Mouse (Mus musculus) liver, embryonic 14.5 days (tissue): ENCODE measurements around the gene Gprasp2. TPM values are rescaled to one million over a fixed set of nuclear protein-coding genes. Genes with fewer than 3 reads are reported as not detected.
"Not testable (repeated sequence)": the region's sequence is repeated elsewhere in the genome, so short reads cannot be mapped to it uniquely, and the experiment has no call there.

Experiments
- ATAC-seq: fragments of 200-750 bp; cut with Nextera tagmentation; 2 replicates; pipeline ENCODE4 v1.8.0; 2017; ENCODE audit warnings: moderate number of reproducible peaks, mild to moderate bottlenecking, moderate library complexity; ENCODE audit not compliant: insufficient read depth
- DNase-seq, 3 experiments: peaks; one replicate each; pipeline ENCODE4 v3.0.0-alpha.2; 2012 to 2013; ENCODE audit warnings: low read depth in 3 of 3, low spot score in 3 of 3
- H3K27ac ChIP-seq: fragments of 300-500 bp; sonication (generic); 2 replicates; pipeline ENCODE4 v1.5.1; 2014; ENCODE audit warnings: moderate library complexity, mild to moderate bottlenecking, control low read depth, inconsistent platforms
- H3K27me3 ChIP-seq: fragments of 300-500 bp; sonication (generic); 2 replicates; pipeline ENCODE4 v1.6.1; 2014; ENCODE audit warnings: mild to moderate bottlenecking, low read length, moderate library complexity; ENCODE audit not compliant: control insufficient read depth, insufficient read depth
- H3K36me3 ChIP-seq: fragments of 300-500 bp; sonication (generic); replicated peaks from 2 replicates; pipeline ENCODE4 v1.6.1; 2014; ENCODE audit warnings: low read depth; ENCODE audit not compliant: control insufficient read depth, insufficient read depth
- H3K4me1 ChIP-seq, 2 experiments: fragments of 200-500 bp in 1 of 2; fragments of 300-500 bp in 1 of 2; sonication (generic) in 1 of 2; replicated peaks; 2 replicates each; pipeline ENCODE4 v1.6.1; 2012 to 2014; ENCODE audit warnings: antibody characterized with exemption in 1 of 2, inconsistent platforms in 1 of 2, low read length in 1 of 2; ENCODE audit not compliant: control insufficient read depth in 2 of 2, insufficient read depth in 2 of 2
- H3K4me2 ChIP-seq: fragments of 300-500 bp; sonication (generic); 2 replicates; pipeline ENCODE4 v1.6.1; 2014; ENCODE audit warnings: low read depth, mild to moderate bottlenecking, control low read depth, moderate library complexity
- H3K4me3 ChIP-seq, 2 experiments: fragments of 200-500 bp in 1 of 2; fragments of 300-500 bp in 1 of 2; sonication (generic) in 1 of 2; 2 replicates each; pipeline ENCODE4 v1.5.1; 2012 to 2014; ENCODE audit warnings: low read depth in 2 of 2, low read length in 2 of 2, mild to moderate bottlenecking in 2 of 2, control low read depth in 1 of 2, inconsistent platforms in 1 of 2, moderate library complexity in 1 of 2; ENCODE audit not compliant: insufficient read depth in 1 of 2
- H3K9ac ChIP-seq: fragments of 300-500 bp; sonication (generic); replicated peaks from 2 replicates; pipeline ENCODE4 v1.6.1; 2014; ENCODE audit warnings: mild to moderate bottlenecking, control low read depth, moderate library complexity
- H3K9me3 ChIP-seq: fragments of 300-500 bp; sonication (generic); 2 replicates; pipeline ENCODE4 v1.6.1; 2016; ENCODE audit warnings: low read length, mixed read lengths; ENCODE audit not compliant: control insufficient read depth
- CTCF ChIP-seq: IDR thresholded peaks from 2 replicates; pipeline ENCODE4 v1.5.1; 2016; ENCODE audit warnings: antibody characterized with exemption, low read depth, control low read depth
- EP300 ChIP-seq: IDR thresholded peaks from 2 replicates; pipeline ENCODE4 v1.6.1; 2016; ENCODE audit warnings: antibody characterized with exemption, low read depth
- WGBS: fragments of 180-500 bp; shearing (Covaris S2); extraction: QIAGEN DNeasy Blood & Tissue Kit; methylation state at CpG from one replicate; pipeline ENCODE4 v1.1.7; 2014; ENCODE audit not compliant: insufficient replicate concordance; 5-methylcytosine and 5-hydroxymethylcytosine counted together
- polyA plus RNA-seq, 2 experiments: library from polyadenylated mRNA; depleted of rRNA in 1 of 2; stranded (reverse) in 1 of 2; unstranded in 1 of 2; fragments of >200 nt; fragmentation: Nextera tagmentation in 1 of 2; extraction: Ambion mirVana in 1 of 2; gene quantifications; 2 replicates each; pipeline versions ENCODE4 v1.2.1 to v1.2.3; 2012 to 2014

The Gprasp2 gene
- polyA plus RNA-seq, 2 experiments = 0.80 to 1.0 TPM

DNA sequence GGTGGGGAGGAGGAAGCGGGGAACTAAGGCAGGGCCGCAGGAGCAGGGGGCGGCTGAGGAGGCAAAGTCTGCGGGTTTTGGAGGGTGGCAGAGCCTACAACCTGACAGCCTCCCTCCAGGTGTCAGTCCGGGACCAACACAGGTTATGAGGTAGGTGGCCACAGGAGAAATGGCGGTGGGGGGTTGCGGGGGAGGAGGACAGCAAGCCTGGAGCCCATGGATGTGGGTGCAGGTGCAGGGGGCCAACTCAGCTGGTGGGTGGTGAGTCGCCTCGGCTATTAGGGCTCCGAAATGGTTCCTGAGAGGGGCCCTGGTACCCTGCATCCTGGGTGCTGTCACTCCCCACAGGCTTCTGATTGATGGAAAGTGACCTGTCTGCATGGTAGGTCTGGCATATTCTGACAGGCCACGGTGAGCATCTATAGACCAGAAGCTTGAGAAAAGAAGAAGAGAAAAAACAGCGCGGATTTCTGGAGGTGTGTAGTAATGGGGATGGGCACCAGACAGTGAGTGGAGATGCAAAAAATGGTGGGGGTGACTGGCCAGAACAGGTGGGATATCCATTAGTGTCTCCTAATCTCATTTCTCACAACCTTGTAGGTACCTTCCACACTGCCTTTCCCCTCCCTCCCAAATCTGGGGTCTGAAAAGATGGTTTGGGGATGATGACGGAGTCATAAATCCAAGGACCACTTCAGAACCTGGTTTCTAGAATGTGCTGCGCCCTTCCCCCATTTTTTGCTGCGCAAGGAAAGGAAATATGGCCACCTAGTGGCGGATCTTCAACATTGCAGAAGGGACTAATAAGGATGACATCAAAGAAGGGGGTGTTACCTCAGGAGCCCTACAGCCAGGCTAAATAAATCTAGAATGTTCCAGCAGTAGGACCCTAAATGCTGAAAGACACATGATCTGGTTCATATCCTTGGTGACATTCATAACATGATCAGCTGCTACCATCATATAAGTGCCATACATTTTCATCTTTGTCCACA lies 860 bp downstream of the Gprasp2 start:
- 14% methylated on average over 16 of the region's 17 CpGs for WGBS
- not testable (repeated sequence) for H3K9ac ChIP-seq, DNase-seq, H3K27me3 ChIP-seq, H3K4me1 ChIP-seq, H3K9me3 ChIP-seq, H3K27ac ChIP-seq, H3K36me3 ChIP-seq, ATAC-seq
- Histone ChIP-seq H3K4me2 (peak overlapping the region; percentile 44), H3K4me3 (peak overlapping the region; percentile 14 to 34; a peak in 3 of 4 replicates)
- TF ChIP-seq CTCF = peak; percentile 46

DNA sequence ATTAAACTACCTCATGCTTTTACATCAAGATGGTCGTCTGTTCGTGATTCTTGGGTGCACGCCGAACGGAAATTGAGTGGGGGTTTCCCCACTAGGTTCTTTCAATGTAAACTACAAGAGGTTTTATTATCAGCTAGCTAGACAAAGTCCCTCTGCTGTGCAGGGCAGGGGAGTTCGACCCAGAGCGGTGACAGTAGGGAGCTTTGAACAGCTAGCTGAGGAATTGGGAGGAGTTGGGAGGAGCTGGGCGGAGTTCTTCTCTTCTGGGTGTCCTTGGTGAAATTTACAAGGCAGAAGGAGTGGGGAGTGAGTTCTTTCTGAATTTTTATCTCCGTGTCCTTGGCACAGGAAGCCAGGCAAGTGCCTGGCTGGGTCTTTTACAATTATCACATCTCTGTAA lies 28.0 kb downstream of the Gprasp2 start:
- WGBS = 57% methylated on average over 9 of the region's 9 CpGs
- not testable (repeated sequence) for H3K27me3 ChIP-seq, H3K9me3 ChIP-seq, H3K4me1 ChIP-seq, H3K9ac ChIP-seq, ATAC-seq, H3K4me3 ChIP-seq, DNase-seq, H3K4me2 ChIP-seq, H3K27ac ChIP-seq, H3K36me3 ChIP-seq

DNA sequence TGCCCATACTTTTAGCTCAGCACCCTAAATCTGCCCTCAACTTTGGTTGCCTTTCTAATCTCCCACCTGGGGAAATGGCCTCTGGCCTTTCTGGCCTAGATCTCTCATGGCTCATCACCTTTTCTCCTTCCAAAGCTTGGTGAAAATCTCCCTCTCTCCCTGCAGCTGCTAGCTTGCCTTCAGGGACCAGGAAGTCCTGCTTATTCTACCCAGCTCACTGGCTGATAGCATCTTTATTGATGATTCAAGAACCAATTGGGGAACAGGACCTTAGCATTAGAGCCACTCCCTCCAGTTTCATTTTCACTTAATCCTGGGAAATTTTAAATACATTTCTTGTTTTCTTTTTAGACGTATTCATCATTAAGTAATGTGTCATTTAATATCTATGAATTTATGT lies 37.8 kb downstream of the Gprasp2 start:
- no peak for TF ChIP-seq EP300
- TF ChIP-seq CTCF = no peak
- Histone ChIP-seq H3K9me3 (no peaks in the 10 kb centered on the region), H3K9ac (no peak overlapping the region), H3K36me3 (no peaks in the 10 kb centered on the region), H3K4me3 (no peak overlapping the region), H3K4me1 (no peaks in the 10 kb centered on the region), H3K27me3 (no peaks in the 10 kb centered on the region), H3K4me2 (no peak overlapping the region), H3K27ac (no peak overlapping the region)
- DNase-seq = no peak
- ATAC-seq = no peak
- WGBS = 59% methylated on average over 1 of the region's 1 CpGs

DNA sequence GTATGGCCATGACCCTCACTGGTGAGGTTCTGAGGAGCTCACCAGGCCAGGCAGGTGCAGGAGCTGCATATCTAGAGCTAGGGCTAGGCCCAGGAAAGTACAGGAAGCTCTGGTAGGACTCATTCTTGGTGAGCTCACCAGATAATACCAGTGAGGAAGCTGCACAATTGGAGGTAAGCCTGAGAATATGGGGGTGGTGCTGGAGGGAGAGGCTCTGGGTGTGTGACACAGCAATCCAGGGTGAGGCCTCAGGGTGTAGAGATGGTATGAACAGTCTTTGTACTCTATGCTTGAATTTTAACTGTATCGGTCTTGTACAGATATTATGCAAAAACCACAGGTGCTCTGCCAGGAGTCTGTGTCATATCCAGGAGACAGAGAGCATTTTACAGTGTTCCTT lies 40.8 kb downstream of the Gprasp2 start:
- Histone ChIP-seq H3K4me3 (no peak overlapping the region), H3K4me1 (no peaks in the 10 kb centered on the region), H3K36me3 (no peaks in the 10 kb centered on the region), H3K9me3 (no peaks in the 10 kb centered on the region), H3K4me2 (no peak overlapping the region), H3K27ac (no peak overlapping the region), H3K9ac (no peak overlapping the region), H3K27me3 (no peaks in the 10 kb centered on the region)
- WGBS = 58% methylated on average over 1 of the region's 1 CpGs
- TF ChIP-seq EP300 (no peak), CTCF (no peak)
- ATAC-seq (no peak), DNase-seq (no peak)

DNA sequence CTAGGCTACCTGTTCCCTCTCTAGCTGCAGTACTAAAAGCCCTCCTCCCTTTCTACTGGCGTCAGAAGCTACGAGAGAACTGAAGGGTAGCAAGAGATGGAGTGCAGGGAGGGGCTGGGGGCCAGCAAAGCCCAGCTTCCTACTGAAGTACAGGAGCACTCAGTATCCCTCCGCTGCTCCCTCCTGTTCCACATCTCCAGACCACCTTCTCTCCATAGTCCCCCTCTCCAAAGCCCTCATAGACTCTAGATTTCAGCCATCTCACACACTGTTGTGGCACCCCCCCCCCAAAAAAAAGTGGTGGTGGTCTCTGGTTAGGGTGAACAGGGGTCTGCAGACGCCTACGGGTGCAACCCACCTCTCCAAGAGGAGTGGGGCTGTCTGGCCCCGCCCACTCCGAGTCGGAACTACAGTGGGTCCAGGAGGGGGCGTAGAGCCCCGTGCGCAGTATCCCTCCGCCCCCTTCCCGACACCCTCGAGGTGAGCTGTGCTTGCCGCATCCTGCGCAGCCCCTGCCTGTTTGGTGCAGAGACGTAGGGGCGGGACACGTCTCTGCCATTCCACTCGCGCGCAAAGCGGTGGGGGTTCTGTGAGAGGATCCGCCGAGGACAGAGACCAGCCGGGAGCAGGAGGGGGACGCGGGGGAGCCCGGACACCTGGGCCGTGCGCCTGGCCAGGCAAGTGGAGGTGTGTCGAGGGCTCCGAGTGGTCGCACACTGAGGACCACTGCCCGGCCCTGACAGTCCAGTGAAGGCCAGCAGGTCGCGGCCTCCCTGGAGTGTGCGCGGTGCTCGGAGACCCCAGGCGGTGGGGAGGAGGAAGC lies 46.8 kb downstream of the Gprasp2 start:
- H3K36me3 ChIP-seq = no peaks in the 10 kb centered on the region
- H3K27ac ChIP-seq = no peak overlapping the region
- peak; percentile 89 for ATAC-seq
- H3K9me3 ChIP-seq = no peaks in the 10 kb centered on the region
- 9% methylated on average over 41 of the region's 41 CpGs for WGBS
- no peaks in the 10 kb centered on the region for H3K27me3 ChIP-seq
- H3K9ac ChIP-seq = peak overlapping the region; percentile 61
- peak overlapping the region; percentile 67 for H3K4me2 ChIP-seq
- DNase-seq = peak; percentile 15 to 26 (median 23)
- H3K4me1 ChIP-seq = no peaks in the 10 kb centered on the region
- TF ChIP-seq EP300 = no peak
- TF ChIP-seq CTCF = 0 out of 2 replicates have a peak, but pooled peaks have one; percentile 15
- peak overlapping the region; percentile 54 to 65 for H3K4me3 ChIP-seq
